Mouse (Mus musculus) brown adipose tissue, adult 24 weeks (tissue): ENCODE results near the gene Dnajb4. TPM values are rescaled to one million over a fixed set of nuclear protein-coding genes. Genes with fewer than 3 reads are reported as not detected.

Experiments
- H3K27ac ChIP-seq: fragments of 200-500 bp; replicated peaks from 2 replicates; pipeline ENCODE4 v1.5.1; 2012; ENCODE audit warnings: low read depth, mild to moderate bottlenecking, low read length
- H3K4me1 ChIP-seq: fragments of 200-500 bp; 2 replicates; pipeline ENCODE4 v1.6.1; 2012; ENCODE audit warnings: low read length, mixed read lengths; ENCODE audit not compliant: control insufficient read depth, insufficient read depth, insufficient read length
- H3K4me3 ChIP-seq: fragments of 200-500 bp; 2 replicates; pipeline ENCODE4 v1.5.1; 2012; ENCODE audit warnings: low read depth, mild to moderate bottlenecking, low read length, moderate library complexity; ENCODE audit not compliant: insufficient read depth
- polyA plus RNA-seq: library from polyadenylated mRNA; stranded (reverse); fragments of >200 nt; gene quantifications from 2 replicates; pipeline ENCODE4 v1.2.4, GENCODE M21; 2012; ENCODE audit not compliant: missing spikeins, insufficient read depth, insufficient read length

Gene Dnajb4
- polyA plus RNA-seq, 1 experiment: 40.7 TPM

GRCm38 (mm10) chr3:152170407-152170806 is 39.7 kb downstream of the Dnajb4 start:
- Histone ChIP-seq H3K4me1 (peaks cover 5% of the 10 kb centered on the region; the same call in 1 of the 2 replicates), H3K4me3 (no peak overlapping the region), H3K27ac (no peak overlapping the region)

GRCm38 (mm10) chr3:152168007-152168406 is 42.1 kb downstream of the Dnajb4 start:
- Histone ChIP-seq H3K4me1 (peaks cover 5% of the 10 kb centered on the region; the same call in 1 of the 2 replicates), H3K27ac (no peak overlapping the region), H3K4me3 (no peak overlapping the region)

GRCm38 (mm10) chr3:152166699-152167451 is 43.2 kb downstream of the Dnajb4 start:
- H3K4me1 ChIP-seq: peaks cover 5% of the 10 kb centered on the region; the same call in 1 of the 2 replicates
- H3K4me3 ChIP-seq: no peak overlapping the region
- H3K27ac ChIP-seq: no peak overlapping the region

- H3K27ac ChIP-seq: no peak within 1 kb of the TSS
- peaks cover 5% of the 10 kb centered on the region; the same call in 1 of the 2 replicates for H3K4me1 ChIP-seq
- peak within 1 kb of the TSS; percentile 52 for H3K4me3 ChIP-seq
Measured at GRCm38 (mm10) chr3:152166099-152166423, 44.0 kb downstream of the Dnajb4 start, which contains the start of gene Gipc2. Gipc2 (minus strand) TSS chr3:152166230.

GRCm38 (mm10) chr3:152165351-152166098 is 44.6 kb downstream of the Dnajb4 start:
- H3K4me1 ChIP-seq: peaks cover 5% of the 10 kb centered on the region; the same call in 1 of the 2 replicates
- peak overlapping the region; percentile 52 for H3K4me3 ChIP-seq
- no peak overlapping the region for H3K27ac ChIP-seq

GRCm38 (mm10) chr3:152165014-152165350 is 45.1 kb downstream of the Dnajb4 start:
- Histone ChIP-seq H3K27ac (no peak overlapping the region), H3K4me1 (peaks cover 5% of the 10 kb centered on the region; the same call in 1 of the 2 replicates), H3K4me3 (peak overlapping the region; percentile 52)

GRCm38 (mm10) chr3:152163320-152163719 is 46.8 kb downstream of the Dnajb4 start:
- Histone ChIP-seq H3K4me1 (peaks cover 5% of the 10 kb centered on the region; the same call in 1 of the 2 replicates), H3K27ac (no peak overlapping the region), H3K4me3 (no peak overlapping the region)

GRCm38 (mm10) chr3:152160607-152161006 is 49.5 kb downstream of the Dnajb4 start:
- H3K4me3 ChIP-seq: no peak overlapping the region
- no peak overlapping the region for H3K27ac ChIP-seq
- no peaks in the 10 kb centered on the region for H3K4me1 ChIP-seq

- no peak overlapping the region for H3K27ac ChIP-seq
- no peak overlapping the region for H3K4me3 ChIP-seq
- H3K4me1 ChIP-seq: no peaks in the 10 kb centered on the region
Measured at GRCm38 (mm10) chr3:152159321-152159720, 50.8 kb downstream of the Dnajb4 start.

GRCm38 (mm10) chr3:152158344-152159291 is 51.5 kb downstream of the Dnajb4 start:
- H3K4me3 ChIP-seq: no peak overlapping the region
- H3K4me1 ChIP-seq: no peaks in the 10 kb centered on the region
- H3K27ac ChIP-seq: no peak overlapping the region

GRCm38 (mm10) chr3:152156816-152157496 is 53.1 kb downstream of the Dnajb4 start:
- Histone ChIP-seq H3K27ac (no peak overlapping the region), H3K4me1 (peaks cover 2% of the 10 kb centered on the region; the same call in 1 of the 2 replicates), H3K4me3 (no peak overlapping the region)

- Histone ChIP-seq H3K4me3 (no peak overlapping the region), H3K4me1 (peaks cover 3% of the 10 kb centered on the region; the same call in 1 of the 2 replicates), H3K27ac (no peak overlapping the region)
Measured at GRCm38 (mm10) chr3:152155296-152155948, 54.7 kb downstream of the Dnajb4 start.

- Histone ChIP-seq H3K4me3 (no peak overlapping the region), H3K4me1 (peaks cover 3% of the 10 kb centered on the region; the same call in 1 of the 2 replicates), H3K27ac (no peak overlapping the region)
Measured at GRCm38 (mm10) chr3:152154095-152154494, 56.0 kb downstream of the Dnajb4 start.

- no peak overlapping the region for H3K4me3 ChIP-seq
- no peak overlapping the region for H3K27ac ChIP-seq
- H3K4me1 ChIP-seq: peaks cover 3% of the 10 kb centered on the region; the same call in 1 of the 2 replicates
Measured at GRCm38 (mm10) chr3:152153152-152153551, 57.0 kb downstream of the Dnajb4 start.
